Mouse (Mus musculus): ENCODE measurements around the gene Misp.
A peak's percentile ranks its signal among the peaks of the same experiment; 100 is the strongest.

Gene Misp

DNA sequence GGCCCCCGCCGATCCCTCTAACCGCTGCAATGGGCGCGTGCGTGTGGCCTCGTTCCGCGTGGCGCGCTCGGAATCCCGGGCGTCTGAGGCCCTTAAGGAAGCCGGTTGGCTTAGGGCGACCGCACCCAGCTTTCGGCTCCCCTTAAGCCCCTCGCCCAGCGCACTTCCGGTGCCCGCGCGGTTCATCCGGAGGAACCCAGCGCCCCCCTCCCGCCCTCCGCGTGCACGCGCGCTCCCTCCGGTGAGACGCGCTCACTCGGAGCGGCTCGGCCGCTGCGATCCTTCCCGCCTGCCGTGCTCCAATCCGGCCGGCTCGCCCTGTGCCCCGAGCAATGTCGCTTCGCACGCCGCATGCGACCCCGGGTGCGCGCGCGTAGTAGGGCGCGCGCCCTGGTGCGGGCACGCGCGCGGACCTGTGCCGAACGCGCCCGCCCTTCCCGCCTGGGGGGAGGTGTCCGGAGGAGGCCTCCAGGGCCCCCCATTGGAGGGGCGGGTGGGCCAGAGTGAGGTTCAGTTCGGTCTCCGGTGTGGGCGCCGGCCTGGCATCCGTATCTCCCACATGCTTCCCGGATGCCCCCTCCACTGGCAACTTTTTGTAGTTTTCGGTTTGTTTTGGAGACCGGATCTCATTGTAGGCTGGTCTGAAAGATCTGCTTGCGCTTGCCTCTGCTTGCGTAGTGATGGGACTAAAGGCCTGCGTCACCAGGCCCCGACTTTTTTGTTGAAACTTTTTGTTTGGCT, 34.2 kb downstream of the Misp start:
- peak; percentile 74 to 77 for DNase-seq (ENCODE audit: low spot score in 2 of 2)

DNA sequence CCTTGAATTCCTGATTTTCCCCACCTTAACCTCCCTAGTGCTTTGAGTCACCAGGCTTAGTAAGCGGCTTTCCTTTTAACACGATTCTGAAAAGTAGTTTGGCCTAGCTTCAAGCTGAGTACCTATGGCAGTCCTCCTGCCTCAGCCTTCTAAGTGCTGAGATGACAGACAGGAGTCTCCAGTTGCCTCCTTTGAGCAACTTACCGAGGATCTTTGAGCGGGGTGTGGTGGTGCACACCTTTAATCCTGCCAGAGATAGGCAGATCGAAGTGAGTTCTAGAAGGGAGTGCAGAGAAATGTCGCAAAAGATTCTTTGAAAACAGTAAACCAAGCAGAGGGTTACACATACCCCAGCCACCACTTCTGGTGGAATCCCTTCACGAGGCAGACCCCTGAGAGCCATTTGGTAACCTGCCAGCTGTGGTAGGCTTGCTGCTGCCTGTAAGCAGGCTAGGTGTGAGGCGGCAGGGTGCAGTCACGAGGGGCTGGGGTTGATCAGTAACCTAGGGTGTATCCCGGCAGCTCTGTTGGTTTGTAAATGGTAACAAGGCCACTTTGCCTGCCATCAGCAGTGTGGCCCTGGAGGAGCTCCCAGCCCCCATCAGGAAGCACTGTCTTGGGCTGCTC, 34.9 kb downstream of the Misp start:
- DNase-seq (ENCODE audit: low spot score in 2 of 2), result peak; percentile 47 to 55

DNA sequence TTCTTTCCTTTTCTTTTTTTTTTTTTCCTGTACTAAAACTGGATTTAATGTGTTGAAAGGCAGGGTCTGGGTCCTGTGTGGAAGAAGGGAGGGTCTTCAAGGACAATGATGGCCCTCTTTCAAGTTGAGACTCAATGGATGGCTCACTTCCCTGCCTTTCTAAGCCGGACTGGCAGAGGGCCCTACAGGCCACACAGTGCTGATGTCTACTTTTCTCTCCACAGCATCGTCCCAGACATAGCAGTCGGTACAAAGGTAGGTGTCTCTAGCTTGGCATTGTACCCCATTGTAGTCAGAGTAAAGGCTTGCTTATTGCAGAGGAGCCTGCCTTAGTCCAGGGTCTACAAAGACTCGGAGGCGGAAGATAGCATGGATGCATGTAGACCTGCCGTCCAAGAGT, 35.5 kb downstream of the Misp start:
- no peak for DNase-seq (ENCODE audit: low spot score in 2 of 2)

DNA sequence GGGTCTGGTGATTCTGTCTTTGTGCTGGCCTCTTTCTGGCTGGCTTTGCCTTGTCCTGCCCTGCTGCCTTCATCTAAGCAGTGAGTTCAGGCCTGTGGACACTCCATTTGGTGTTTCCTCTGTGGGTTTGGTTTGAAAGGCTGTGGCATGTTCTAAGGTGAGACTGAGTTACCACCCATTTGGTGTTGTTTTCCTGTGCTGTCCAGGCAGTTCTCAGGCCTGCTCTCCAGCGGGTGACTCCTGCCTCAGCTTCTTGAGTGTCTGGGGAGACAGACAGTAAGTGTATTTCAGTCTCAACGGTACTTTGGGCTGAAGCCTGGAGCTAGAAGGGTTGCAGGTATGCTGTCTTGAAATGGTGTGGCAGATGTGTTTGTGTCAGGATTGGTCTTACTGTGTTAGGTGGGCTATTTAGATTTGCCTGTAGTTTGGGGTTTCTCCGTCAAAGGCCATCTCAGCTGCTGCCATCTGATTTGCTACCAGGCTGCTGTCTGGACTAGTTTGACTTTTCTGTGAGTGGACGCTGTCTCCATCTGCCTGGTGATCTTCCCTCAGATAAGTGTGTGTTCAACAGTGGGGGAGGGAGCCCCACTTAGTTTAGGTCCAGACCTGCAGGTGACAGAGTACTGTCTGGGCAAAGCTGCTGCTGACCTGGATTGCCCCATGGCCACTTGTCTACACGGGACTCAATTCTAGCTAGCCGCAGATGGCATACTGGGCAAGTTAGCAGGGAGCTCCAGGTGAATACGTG, 36.1 kb downstream of the Misp start:
- no peak for DNase-seq (ENCODE audit: low spot score in 2 of 2)

DNA sequence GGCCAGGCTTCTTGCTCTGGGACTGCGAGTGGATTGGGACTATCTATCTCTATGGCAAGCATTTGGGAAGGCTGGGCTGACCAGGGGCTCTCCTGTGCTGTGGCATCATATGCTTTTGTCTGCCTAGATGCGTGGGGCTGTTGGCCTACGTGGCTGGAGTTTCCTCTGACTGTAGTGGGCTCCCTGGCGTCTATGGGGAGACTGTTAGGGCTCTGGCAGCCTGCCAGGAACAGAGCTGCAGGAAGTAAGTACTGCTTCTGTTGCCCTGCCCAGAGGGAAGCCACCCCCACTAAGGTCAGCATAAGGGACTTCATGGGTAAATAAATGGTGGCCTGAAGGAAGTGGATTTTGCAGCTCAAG, 36.6 kb downstream of the Misp start:
- DNase-seq (ENCODE audit: low spot score in 2 of 2), result peak; percentile 45 to 71

DNA sequence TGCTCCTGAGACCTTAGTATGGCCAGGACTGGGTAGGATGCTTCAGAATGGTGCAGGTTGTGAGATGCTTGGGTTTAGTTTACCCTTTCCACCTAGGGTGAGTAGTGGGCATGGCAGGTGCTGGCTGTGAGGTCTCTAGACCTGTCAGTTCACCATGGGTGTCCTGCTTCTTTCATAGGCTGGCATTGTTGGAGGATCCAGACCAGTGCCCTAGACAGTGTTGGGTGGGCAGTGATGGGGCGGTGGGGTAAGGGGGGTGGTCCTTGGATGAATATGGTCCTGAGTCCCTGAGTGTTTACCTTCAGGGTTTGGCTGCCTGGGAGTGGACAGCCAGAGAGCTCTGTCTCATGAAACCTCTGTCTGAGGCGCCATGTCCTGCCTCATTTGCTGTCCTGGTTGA, 37.1 kb downstream of the Misp start:
- DNase-seq (ENCODE audit: low spot score in 2 of 2), result no peak

DNA sequence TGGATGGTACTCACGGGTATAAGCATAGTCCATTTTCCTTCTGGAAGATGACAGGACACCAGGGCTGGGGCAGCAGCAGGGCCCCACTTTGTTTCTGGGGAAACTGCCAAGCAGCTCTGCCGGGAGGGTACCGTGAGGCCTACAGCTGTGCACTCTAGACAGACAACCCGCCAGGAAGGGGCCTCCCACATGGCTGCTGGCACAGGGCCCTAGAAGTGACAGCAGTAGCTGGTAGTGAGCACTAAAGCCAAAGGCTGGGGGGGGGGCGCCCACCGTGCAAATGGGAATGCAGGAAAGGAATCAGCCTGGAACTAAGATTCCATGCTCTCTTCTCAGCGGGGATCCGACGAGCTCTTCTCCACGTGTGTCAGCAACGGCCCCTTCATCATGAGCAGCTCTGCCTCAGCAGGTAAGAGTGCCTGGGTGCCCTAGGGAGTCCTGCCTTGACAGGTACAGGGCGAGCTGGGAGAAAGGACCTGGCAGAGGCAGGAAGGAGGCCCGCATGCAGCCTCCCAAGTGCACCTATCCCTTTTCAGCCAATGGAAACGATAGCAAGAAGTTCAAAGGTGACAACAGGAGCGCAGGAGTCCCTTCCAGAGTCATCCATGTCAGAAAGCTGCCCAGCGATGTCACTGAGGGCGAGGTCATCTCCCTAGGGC, 37.8 kb downstream of the Misp start:
- no peak for DNase-seq (ENCODE audit: low spot score in 2 of 2)

DNA sequence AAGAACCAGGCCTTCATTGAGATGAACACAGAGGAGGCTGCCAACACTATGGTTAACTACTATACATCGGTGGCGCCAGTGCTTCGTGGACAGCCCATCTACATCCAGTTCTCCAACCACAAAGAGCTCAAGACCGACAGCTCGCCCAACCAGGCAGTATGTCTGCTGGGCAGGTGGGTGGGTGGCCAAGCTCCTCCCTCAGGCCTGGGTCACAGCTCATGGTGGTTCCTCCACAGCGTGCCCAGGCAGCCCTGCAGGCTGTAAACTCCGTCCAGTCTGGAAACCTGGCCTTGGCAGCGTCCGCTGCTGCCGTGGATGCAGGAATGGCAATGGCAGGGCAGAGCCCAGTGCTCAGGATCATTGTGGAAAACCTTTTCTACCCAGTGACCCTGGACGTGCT, 38.3 kb downstream of the Misp start:
- DNase-seq (ENCODE audit: low spot score in 2 of 2), result no peak

DNA sequence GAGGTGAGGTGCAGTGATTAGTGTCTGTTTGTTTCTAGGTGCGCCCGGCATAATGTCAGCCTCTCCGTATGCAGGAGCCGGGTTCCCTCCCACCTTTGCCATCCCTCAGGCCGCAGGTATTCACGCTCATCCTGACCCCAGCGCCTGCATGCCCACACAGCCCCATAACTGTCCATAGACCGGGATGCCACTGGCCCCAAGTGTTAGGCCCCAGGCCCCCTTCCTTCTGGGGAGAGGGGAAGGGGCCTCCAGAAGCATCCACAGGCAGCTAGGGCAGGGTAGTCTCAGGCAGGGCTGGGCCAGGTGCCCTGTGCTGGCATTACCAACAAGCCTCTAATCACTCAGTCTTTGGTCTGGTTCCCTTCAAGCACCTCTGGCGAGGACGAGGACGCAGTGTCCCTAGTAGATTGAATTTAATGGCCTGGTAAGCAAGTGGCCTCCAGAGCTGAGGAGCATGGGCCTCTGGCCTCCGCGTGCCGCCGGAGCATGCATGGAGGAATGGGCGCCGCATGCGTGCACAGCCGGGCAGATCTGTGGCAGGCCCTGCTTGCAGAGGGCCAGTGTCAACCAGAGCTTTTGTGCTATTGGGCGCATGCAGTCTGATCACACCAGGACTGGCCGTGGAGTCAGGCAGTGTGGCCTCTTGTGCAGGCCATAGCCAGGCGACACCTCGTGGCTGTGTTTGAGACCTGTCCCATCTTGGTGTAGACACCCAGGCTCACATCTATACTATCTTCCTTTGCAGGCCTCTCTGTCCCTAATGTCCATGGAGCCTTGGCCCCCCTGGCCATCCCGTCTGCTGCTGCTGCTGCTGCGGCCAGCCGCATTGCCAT, 39.5 kb downstream of the Misp start:
- DNase-seq (ENCODE audit: low spot score in 2 of 2), result no peak

DNA sequence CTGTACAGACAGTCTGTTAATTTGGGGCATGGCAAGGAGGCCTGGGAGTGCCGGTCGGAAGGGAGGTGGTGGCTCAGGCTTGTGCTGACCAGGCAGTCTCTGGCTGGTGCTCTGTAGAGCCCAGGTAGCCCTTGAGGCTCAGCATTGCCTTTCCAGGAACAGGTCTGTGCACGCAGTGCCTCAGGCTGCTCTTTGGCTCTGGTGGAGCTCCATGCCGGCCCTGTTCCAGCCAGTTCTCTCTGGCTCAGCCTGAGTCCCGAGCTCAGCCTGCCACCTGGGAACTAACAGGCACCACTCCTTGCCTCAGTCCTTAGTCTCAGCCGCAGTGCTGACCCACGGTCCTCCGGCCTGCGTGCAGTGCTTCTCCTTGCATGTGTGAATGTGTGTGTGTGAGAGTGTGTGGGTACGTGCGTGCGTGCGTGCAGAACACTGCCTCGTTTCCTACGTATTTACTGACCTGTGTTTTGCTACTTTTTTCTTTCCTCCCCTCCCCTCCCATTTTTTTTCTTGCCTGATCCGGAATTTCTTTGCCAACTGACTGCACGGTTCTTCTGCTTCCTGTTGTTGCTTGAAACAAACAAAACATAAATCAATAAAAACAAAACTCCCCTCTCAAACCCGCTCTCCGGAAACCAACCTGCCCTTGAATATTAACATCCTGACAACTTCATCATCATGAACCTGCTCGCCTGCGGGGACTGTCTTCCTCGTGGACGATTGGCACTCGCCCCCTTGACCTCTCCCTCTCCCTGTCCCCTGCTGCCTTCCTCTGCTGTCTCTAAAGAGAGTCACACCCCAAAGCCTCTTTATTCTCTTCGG, 40.6 kb downstream of the Misp start:
- DNase-seq (ENCODE audit: low spot score in 2 of 2), result no peak

DNA sequence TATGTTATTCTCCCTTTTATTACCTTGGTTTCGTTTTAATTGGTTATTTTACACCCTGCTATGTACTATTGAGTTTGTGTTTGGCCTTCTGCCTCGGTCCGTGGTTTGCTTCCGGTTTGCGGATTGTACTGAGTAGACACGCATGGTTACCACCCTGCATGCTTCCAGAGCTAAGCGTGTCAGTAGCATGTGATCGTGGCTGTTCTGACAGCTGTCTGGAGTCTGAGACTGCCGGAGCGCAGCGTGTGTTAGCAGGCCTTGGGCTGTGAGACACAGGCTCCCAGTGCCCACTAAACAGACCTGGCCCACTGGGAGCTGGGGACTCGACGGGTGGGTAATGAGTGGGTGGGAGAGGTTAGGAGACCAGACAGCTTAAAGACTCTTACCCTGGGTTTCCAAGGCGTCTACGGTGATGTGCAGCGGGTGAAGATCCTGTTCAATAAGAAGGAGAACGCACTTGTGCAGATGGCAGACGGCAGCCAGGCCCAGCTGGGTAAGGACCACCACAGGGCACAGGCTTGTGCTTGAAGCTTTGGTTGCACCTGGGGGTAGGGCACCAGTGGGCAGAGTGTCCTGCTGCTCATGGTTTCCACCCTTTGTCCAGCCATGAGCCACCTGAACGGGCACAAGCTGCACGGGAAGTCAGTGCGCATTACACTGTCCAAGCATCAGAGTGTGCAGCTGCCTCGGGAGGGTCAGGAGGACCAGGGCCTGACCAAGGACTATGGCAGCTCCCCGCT, 41.4 kb downstream of the Misp start:
- DNase-seq (ENCODE audit: low spot score in 2 of 2), result no peak

DNA sequence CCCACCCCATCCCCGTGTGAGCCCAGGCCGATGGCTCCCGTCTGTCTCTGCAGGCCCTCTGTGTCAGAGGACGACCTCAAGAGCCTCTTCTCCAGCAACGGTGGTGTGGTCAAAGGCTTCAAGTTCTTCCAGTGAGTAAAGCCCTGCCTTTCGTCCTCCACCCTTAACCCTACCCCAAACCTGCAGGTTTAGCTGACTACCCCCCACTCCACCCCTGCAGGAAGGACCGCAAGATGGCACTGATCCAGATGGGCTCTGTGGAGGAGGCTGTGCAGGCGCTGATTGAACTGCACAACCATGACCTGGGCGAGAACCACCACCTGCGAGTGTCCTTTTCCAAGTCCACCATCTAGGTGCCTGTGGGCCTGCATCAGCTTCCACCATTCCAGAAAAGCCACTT, 42.1 kb downstream of the Misp start:
- DNase-seq (ENCODE audit: low spot score in 2 of 2), result no peak

DNA sequence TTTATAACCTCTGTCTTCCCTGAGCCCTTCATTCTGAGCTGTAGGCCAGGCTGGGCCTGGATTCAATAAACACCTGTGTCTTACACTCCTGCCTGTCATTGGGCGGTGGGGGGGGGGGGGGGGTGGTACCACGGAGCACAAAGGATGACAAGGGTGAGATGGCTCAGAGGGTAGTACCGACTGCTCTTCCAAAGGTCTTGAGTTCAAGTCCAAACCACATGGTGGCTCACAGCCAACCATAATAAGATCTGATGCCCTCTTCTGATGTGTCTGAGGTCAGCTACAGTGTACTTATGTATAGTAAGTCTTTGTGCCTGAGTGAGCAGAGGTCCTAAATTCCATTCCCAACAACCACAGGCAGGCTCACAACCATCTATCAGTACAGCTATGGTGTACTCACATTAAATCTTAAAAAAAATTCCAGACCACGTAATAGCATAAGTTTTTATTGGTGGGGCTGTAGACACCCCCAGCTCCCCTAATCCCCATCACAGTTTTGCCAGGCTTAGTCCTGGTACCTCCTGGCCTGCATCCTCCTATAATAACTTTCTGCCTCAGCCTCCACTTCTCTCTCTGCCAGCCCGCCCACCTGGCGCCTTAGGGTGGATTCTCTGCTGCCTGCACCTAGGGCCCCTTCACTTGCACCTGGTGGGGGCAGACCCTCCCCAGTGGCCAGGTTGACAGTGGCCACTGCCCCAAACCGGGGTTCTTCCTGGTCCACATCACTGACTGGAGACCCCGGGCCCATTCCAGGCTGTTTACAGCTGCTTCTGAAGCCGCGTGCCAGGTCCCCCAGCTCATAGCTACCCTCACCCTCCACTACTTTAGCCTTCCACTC, 43.8 kb downstream of the Misp start:
- DNase-seq (ENCODE audit: low spot score in 2 of 2), result no peak

DNA sequence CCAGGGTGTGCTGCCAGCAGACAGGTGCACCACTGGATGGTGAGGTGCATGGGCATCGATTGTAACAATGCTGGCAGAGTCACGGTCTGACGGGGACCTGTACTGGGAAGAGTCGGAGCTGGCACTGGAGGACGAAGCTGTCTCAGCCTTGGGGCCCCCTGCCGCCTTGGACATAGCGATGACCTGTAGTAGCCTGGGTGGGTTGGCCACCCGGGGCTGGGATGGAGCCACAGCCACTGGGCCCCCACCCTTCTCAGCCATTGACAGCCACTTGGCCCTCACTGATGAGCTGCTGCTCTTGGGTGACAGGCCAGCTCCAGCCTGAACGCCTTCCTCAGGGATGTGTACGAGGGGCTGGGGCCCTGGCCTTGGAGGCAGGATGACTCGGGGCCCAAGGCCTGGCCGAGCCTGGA, 44.4 kb downstream of the Misp start:
- DNase-seq (ENCODE audit: low spot score in 2 of 2), result no peak

DNA sequence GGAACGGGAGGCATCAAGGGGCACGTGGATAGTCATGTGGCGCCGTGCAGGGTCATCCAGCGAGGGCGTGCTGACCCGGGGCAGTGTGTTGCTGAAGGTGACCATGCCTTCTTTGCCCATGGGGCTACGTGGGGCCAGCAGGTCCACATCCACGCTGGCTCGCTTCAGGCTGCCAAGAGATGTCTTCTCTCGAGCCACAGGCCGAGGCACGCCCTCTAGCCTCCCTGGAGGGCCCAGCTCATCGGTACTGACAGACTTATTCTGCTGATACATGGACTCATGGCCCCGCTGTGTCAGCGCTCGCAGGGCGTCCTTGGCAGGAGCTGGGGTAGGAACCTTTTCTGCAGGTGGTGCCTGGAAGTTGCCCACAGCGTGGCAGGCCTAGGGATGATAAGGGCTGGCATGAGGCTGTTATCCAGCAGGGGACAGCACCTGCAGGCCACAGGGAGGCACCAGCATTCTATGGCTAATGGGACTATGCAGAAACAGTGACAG, 45.1 kb downstream of the Misp start:
- DNase-seq (ENCODE audit: low spot score in 2 of 2), result no peak

DNA sequence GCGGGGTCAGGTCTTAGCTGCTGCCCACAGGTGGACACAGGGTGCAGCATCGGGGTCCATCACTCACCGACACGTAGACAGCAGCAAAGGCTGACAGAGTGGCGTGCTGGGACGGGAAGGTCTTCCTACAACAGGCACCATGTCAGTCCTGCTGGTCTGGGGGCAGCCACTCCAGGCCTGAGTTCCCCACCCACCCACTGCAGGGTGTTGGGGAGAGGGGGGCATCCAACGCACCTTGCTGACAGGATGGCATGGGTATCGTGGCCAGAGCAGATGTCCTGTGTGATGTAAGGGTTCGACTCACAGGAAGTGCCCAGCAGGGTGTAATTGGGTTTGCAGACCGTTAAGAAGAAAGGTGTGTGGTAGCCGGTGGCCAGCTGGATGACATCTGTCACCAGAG, 45.8 kb downstream of the Misp start:
- DNase-seq (ENCODE audit: low spot score in 2 of 2), result no peak

DNA sequence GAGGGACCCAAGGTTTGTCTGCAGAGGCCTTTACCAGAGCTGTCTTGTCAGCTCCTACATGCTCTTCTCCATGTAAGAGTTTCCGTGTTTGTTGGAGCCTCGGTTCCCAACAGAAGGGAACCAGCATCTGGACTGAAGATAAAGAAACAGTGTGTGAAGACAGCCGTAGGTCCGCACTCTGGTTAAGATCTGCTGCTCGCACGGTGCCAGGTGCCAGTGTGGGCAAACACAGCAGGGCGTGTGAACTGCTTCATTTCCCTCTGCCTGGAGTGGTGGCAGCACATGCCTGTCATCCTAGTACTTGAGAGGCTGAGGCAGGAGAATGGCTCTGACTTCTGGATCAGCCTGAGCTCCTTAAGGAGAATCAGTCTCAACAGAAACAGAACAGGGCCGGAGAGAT, 51.1 kb downstream of the Misp start:
- DNase-seq (ENCODE audit: low spot score in 2 of 2), result no peak

DNA sequence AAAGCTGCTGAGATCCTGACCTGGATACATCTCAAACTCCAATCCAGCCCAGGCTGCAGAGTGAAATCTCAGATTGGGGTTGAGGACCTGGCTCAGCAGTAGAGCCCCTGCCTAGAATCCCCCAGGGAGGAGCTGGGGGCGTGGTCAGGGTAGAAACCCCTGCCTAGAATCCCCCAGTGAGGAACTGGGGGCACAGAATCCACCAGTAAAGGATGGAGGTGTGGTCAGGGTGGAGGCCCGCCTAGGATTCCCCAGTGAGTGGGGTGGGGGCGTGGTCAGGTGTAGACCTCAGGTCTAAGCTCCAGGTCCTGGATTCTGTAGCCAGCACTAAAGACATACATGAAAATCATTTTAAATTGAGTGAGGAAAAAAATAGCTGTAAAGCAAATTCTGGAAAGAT, 52.1 kb downstream of the Misp start:
- DNase-seq (ENCODE audit: low spot score in 2 of 2), result no peak

DNA sequence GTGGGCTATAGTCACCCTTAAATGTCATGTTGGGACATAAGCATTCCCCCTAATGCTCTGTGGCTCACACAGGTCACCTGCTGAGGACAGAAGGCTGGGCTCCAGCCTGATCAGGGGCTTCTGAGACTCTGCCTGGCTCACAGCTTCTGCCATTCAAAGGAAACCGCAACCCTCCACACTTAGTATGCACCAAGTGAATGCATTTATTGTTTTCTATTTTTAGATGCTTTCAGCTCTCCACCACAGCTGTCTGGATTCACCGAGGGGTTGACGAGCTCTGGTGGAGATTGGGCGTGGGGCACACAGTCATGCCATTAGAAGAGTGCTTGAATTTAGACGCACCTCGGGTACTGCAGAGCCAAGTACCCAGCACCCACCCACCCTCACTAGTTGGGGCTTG, 52.5 kb downstream of the Misp start:
- DNase-seq (ENCODE audit: low spot score in 2 of 2), result no peak
